Mouse (Mus musculus): ENCODE results near the gene Smpd2.
A peak's percentile ranks its signal among the peaks of the same experiment; 100 is the strongest.
"Not testable (repeated sequence)": the region's sequence is repeated elsewhere in the genome, so short reads cannot be mapped to it uniquely, and the experiment has no call there.

The Smpd2 gene

GRCm38 (mm10) chr10:41489708-41490517 lies at the start of gene Smpd2, which contains the start of gene Ppil6:
Gene Smpd2 (minus strand): TSS chr10:41490369.
Gene Ppil6 (plus strand): TSS chr10:41490439.
- peak; percentile 84 for DNase-seq (ENCODE audit: low spot score)

- DNase-seq (ENCODE audit: low spot score): no peak
Measured at GRCm38 (mm10) chr10:41538986-41539385, 48.8 kb upstream of the Smpd2 start.

GRCm38 (mm10) chr10:41537983-41538330 lies 47.8 kb upstream of the Smpd2 start:
- DNase-seq (ENCODE audit: low spot score): no peak

- DNase-seq (ENCODE audit: low spot score): no peak
Measured at GRCm38 (mm10) chr10:41537226-41537982, 47.2 kb upstream of the Smpd2 start.

- DNase-seq (ENCODE audit: low spot score): no peak
Measured at GRCm38 (mm10) chr10:41536714-41537113, 46.5 kb upstream of the Smpd2 start.

- no peak for DNase-seq (ENCODE audit: low spot score)
Measured at GRCm38 (mm10) chr10:41535991-41536390, 45.8 kb upstream of the Smpd2 start.

- no peak for DNase-seq (ENCODE audit: low spot score)
Measured at GRCm38 (mm10) chr10:41529972-41530371, 39.8 kb upstream of the Smpd2 start.

- no peak for DNase-seq (ENCODE audit: low spot score)
Measured at GRCm38 (mm10) chr10:41525696-41526095, 35.5 kb upstream of the Smpd2 start.

- no peak for DNase-seq (ENCODE audit: low spot score)
Measured at GRCm38 (mm10) chr10:41523386-41523785, 33.2 kb upstream of the Smpd2 start.

- DNase-seq (ENCODE audit: low spot score): no peak
Measured at GRCm38 (mm10) chr10:41520410-41520673, 30.2 kb upstream of the Smpd2 start.

GRCm38 (mm10) chr10:41519640-41520409 lies 29.7 kb upstream of the Smpd2 start:
- peak; percentile 57 for DNase-seq (ENCODE audit: low spot score)

GRCm38 (mm10) chr10:41518981-41519618 lies 28.9 kb upstream of the Smpd2 start, which contains the start of gene Cd164:
Gene Cd164 (plus strand): TSS chr10:41519414.
- DNase-seq (ENCODE audit: low spot score): peak; percentile 88

- DNase-seq (ENCODE audit: low spot score): no peak
Measured at GRCm38 (mm10) chr10:41518508-41518980, 28.4 kb upstream of the Smpd2 start.

GRCm38 (mm10) chr10:41514921-41515320 lies 24.8 kb upstream of the Smpd2 start:
- DNase-seq (ENCODE audit: low spot score): no peak

GRCm38 (mm10) chr10:41514301-41514700 lies 24.1 kb upstream of the Smpd2 start:
- no peak for DNase-seq (ENCODE audit: low spot score)

- DNase-seq (ENCODE audit: low spot score): no peak
Measured at GRCm38 (mm10) chr10:41509160-41509559, 19.0 kb upstream of the Smpd2 start.

GRCm38 (mm10) chr10:41505446-41505845 lies 15.3 kb upstream of the Smpd2 start:
- not testable (repeated sequence) for DNase-seq (ENCODE audit: low spot score)

GRCm38 (mm10) chr10:41504996-41505395 lies 14.8 kb upstream of the Smpd2 start:
- no peak for DNase-seq (ENCODE audit: low spot score)

- no peak for DNase-seq (ENCODE audit: low spot score)
Measured at GRCm38 (mm10) chr10:41500941-41501340, 10.8 kb upstream of the Smpd2 start.

- no peak for DNase-seq (ENCODE audit: low spot score)
Measured at GRCm38 (mm10) chr10:41491111-41491510, 942 bp upstream of the Smpd2 start.

GRCm38 (mm10) chr10:41490518-41490873 lies 327 bp upstream of the Smpd2 start:
- no peak for DNase-seq (ENCODE audit: low spot score)

- DNase-seq (ENCODE audit: low spot score): no peak
Measured at GRCm38 (mm10) chr10:41489294-41489693, 875 bp downstream of the Smpd2 start.
